Mouse (Mus musculus) kidney, embryonic 16.5 days (tissue): ENCODE measurements at regions not wholly inside any gene's neighbourhood (a gene's known extent, or its start where the extent isn't known, plus 50 kb on each side); places are given as distances from the start of the nearest gene placed in this dataset.

ENCODE experiments used
- ATAC-seq: fragments of 200-750 bp; cut with Nextera tagmentation; 2 replicates; pipeline ENCODE4 v1.8.0; 2017; ENCODE audit warnings: moderate TSS enrichment; ENCODE audit not compliant: low FRiP score, low TSS enrichment
- H3K27ac ChIP-seq: fragments of 300-500 bp; sonication (generic); 2 replicates; pipeline ENCODE4 v1.5.1; 2014; ENCODE audit warnings: low read length
- H3K27me3 ChIP-seq: fragments of 300-500 bp; sonication (generic); 2 replicates; pipeline ENCODE4 v1.6.1; 2014; ENCODE audit warnings: low read length, control low read depth, mixed read lengths; ENCODE audit not compliant: insufficient read depth
- H3K36me3 ChIP-seq: fragments of 300-500 bp; sonication (generic); 2 replicates; pipeline ENCODE4 v1.6.1; 2014; ENCODE audit warnings: low read length, control low read depth, mixed read lengths; ENCODE audit not compliant: insufficient read depth
- H3K4me1 ChIP-seq: fragments of 300-500 bp; sonication (generic); 2 replicates; pipeline ENCODE4 v1.6.1; 2014; ENCODE audit warnings: low read length, control low read depth, mixed read lengths; ENCODE audit not compliant: insufficient read depth
- H3K4me2 ChIP-seq: fragments of 300-500 bp; sonication (generic); replicated peaks from 2 replicates; pipeline ENCODE4 v1.6.1; 2014; ENCODE audit warnings: low read depth, low read length
- H3K4me3 ChIP-seq: fragments of 300-500 bp; sonication (generic); 2 replicates; pipeline ENCODE4 v1.5.1; 2014; ENCODE audit warnings: mild to moderate bottlenecking, low read length
- H3K9ac ChIP-seq: fragments of 300-500 bp; sonication (generic); replicated peaks from 2 replicates; pipeline ENCODE4 v1.6.1; 2014; ENCODE audit warnings: low read length
- H3K9me3 ChIP-seq: fragments of 300-500 bp; sonication (generic); 2 replicates; pipeline ENCODE4 v1.6.1; 2016; ENCODE audit warnings: low read length, control low read depth
- WGBS: fragments of 180-500 bp; shearing (Covaris S2); extraction: QIAGEN DNeasy Blood & Tissue Kit; methylation state at CpG from one replicate; pipeline ENCODE4 v1.1.7; 2014; 5-methylcytosine and 5-hydroxymethylcytosine counted together

DNA sequence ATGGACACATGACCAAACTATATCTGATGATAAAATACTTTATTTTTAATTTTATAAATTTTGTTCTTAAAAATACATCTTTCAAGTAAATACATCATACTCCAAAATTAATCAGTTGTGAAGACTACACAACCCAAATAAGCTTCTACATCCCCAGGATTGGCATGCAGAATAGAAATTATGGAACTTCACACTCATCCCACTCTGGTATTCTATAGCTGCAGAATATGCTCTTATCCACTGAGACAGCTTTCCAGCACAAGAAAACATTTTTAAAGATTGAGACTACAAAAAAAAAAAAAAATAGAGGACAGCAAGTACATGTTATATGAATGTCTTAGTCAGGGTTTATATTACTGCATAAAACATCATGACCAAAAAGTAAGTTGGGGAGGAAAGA lies 94.4 kb downstream of the Gm11232 start:
- no peaks in the 10 kb centered on the region for H3K9me3 ChIP-seq
- no peak for ATAC-seq
- no peaks in the 10 kb centered on the region for H3K36me3 ChIP-seq

DNA sequence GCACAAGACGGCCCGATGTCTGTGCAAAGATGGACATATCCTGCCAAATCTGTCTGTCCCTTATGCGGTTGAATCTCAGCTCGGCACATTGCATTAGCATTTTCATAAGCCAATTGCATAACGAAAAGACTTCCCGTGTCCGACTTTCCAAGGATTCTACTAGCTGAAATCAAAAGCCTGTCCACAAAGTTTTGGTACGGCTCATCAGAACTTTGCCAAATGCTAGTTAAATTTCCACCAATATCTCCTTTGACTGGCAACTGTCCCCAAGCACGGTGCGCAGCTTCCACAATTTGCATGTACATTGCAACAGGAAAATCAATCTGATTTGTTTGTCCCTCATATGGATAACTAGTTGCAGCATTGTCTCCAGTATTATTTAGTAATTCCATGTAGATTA lies 117.2 kb downstream of the Gm11232 start:
- H3K36me3 ChIP-seq: no peaks in the 10 kb centered on the region
- 93% methylated on average over 10 of the region's 10 CpGs for WGBS
- ATAC-seq: no peak

More for the DNA sequence above, 94.4 kb downstream of the Gm11232 start:
- no peak overlapping the region for H3K4me3 ChIP-seq
- H3K27ac ChIP-seq: no peak overlapping the region
- H3K27me3 ChIP-seq: no peaks in the 10 kb centered on the region
- no peak overlapping the region for H3K9ac ChIP-seq
- no peaks in the 10 kb centered on the region for H3K4me1 ChIP-seq
- H3K4me2 ChIP-seq: no peak overlapping the region

DNA sequence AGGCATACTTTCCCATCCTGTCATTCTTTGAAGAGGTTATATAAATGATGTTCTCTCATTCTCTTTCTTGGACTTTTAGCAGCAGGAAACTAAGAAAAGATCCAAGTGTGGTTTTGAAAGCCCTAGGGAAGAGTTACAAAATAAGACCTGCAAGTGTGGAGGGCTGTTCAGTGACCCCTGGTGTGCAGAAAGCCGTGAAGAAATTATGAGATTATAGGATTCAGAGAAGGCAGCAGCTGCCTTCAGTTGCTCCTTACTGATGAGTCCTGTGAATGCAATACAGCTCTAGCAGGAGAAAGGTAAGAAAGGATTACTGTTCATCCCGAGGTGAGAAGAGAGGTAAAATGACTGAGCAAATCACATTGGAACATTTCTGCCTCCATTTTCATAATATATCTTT lies 130.7 kb downstream of the Gm11232 start:
- no peaks in the 10 kb centered on the region for H3K27me3 ChIP-seq
- no peaks in the 10 kb centered on the region for H3K4me1 ChIP-seq
- H3K4me3 ChIP-seq: no peak overlapping the region
- no peak overlapping the region for H3K9ac ChIP-seq
- H3K9me3 ChIP-seq: no peaks in the 10 kb centered on the region
- H3K27ac ChIP-seq: no peak overlapping the region
- 42% methylated on average over 2 of the region's 2 CpGs for WGBS
- no peak for ATAC-seq
- no peaks in the 10 kb centered on the region for H3K36me3 ChIP-seq
- no peak overlapping the region for H3K4me2 ChIP-seq

More for the DNA sequence above, 117.2 kb downstream of the Gm11232 start:
- no peak overlapping the region for H3K9ac ChIP-seq
- no peak overlapping the region for H3K27ac ChIP-seq
- no peaks in the 10 kb centered on the region for H3K4me1 ChIP-seq
- H3K4me2 ChIP-seq: no peak overlapping the region
- no peak overlapping the region for H3K4me3 ChIP-seq
- no peaks in the 10 kb centered on the region for H3K27me3 ChIP-seq
- H3K9me3 ChIP-seq: no peaks in the 10 kb centered on the region

DNA sequence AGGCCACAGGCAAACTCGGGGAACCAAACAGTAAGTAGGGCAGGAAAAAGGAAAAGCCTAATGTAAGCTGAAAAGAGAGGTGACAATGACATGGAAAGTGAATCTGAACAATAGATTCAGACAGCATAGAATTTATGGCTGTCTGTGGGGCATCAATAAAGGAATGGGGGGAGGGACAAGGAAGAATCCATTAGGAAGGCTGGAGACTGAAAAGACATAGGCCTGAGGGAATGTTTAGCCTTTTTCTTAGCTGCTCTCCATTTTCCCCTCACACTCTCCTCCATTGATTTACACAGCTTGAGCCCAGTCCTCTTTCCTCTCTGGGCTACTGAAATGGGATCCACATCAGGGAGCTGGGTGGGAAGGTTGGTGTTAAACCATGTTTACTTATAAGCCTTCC lies 131.1 kb downstream of the Gm11232 start:
- H3K9ac ChIP-seq: no peak overlapping the region
- no peaks in the 10 kb centered on the region for H3K27me3 ChIP-seq
- 56% methylated on average over 1 of the region's 1 CpGs for WGBS
- H3K4me2 ChIP-seq: no peak overlapping the region
- no peak overlapping the region for H3K4me3 ChIP-seq
- ATAC-seq: no peak
- no peaks in the 10 kb centered on the region for H3K9me3 ChIP-seq
- no peak overlapping the region for H3K27ac ChIP-seq
- no peaks in the 10 kb centered on the region for H3K4me1 ChIP-seq
- no peaks in the 10 kb centered on the region for H3K36me3 ChIP-seq

DNA sequence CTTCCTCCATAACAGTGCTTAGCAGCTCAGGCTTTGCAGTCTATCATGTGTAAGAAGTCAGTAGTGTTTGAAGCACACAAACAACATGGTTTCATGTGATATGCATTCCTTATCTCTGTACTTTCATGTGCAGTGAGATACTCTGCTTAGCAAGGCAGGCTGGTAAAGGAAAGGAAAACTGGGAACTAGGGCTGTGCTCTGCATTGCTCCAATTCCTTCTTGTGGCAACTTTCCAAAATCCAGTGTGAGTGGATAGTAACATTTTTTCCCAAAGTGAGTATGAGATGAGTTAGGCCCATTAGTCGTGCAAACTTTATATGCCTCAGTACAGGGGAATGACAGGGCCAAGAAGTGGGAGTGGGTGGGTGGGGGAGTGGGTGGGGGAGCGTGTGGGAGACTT lies 133.0 kb downstream of the Gm11232 start:
- no peaks in the 10 kb centered on the region for H3K36me3 ChIP-seq
- 52% methylated on average over 2 of the region's 2 CpGs for WGBS
- no peak overlapping the region for H3K9ac ChIP-seq
- ATAC-seq: no peak
- no peaks in the 10 kb centered on the region for H3K4me1 ChIP-seq
- 0 out of 2 replicates have a peak, but pooled peaks cover 3% of the 10 kb centered on the region for H3K9me3 ChIP-seq
- H3K27me3 ChIP-seq: no peaks in the 10 kb centered on the region
- no peak overlapping the region for H3K4me3 ChIP-seq
- H3K4me2 ChIP-seq: no peak overlapping the region
- peak overlapping the region; percentile 28; the same call in 1 of the 2 replicates for H3K27ac ChIP-seq

DNA sequence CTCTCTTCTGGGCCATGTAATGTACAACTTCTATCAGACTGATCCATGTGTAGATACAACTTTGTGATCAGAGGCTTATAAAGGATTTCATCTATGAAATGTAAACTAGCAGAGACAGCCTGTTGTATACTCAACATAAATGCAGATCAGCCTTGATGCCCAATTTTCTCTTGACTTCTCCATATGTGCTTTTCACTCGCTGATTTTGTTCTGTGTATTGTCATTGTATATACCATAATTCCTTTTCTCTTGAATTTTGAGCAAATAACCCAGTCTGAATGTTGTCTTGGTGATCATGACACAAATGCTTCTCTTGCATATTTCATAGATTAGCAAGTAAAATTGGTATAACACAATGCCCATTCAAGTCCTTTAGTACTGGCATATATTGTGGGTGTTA lies 144.0 kb downstream of the Gm11232 start:
- H3K36me3 ChIP-seq: no peaks in the 10 kb centered on the region
- no peak overlapping the region for H3K9ac ChIP-seq
- no peak for ATAC-seq
- H3K4me3 ChIP-seq: no peak overlapping the region
- WGBS: 86% methylated on average over 1 of the region's 1 CpGs
- H3K4me2 ChIP-seq: no peak overlapping the region
- no peaks in the 10 kb centered on the region for H3K9me3 ChIP-seq
- no peaks in the 10 kb centered on the region for H3K4me1 ChIP-seq
- H3K27me3 ChIP-seq: no peaks in the 10 kb centered on the region
- no peak overlapping the region for H3K27ac ChIP-seq

DNA sequence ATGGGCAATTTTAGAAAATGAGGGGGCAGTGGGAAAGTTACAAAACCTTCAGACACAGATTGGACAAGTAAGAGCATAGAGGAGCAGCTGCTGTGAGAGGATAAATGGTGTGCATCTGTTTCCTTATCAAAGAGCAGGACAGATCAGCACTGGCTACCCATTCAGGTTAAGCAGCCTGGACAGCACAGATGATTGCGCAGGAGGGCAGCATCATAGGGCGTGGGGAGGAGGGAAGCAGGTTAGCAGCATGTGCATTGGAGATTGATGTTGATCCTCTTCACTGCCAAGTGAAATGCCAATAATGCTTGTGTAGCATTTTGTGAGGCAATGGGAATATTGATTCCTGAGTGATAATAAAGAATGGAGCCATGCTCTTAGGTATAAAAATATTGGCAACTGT lies 171.9 kb downstream of the Gm11232 start:
- no peak for ATAC-seq
- H3K27ac ChIP-seq: no peak overlapping the region
- WGBS: 96% methylated on average over 2 of the region's 2 CpGs

DNA sequence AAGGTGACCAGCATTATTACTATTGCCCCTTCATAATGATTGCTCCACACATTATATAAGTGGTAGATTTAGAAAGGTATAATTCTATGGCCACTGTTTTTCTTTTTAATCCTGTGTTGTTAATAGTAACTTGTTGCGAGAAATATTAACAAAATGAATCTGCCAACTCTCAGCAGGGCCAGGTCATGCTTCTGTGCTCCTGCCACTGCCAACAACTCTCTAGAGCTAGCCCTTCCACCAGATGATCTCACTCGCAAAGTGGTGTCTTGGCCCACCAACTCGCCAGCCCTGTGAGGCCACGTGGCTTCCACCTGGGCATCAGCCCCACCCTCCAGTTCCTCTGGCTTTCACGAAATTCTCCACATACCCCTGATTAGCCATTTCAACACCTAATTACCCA lies 197.1 kb downstream of the Gm11232 start:
- Histone ChIP-seq H3K36me3 (no peaks in the 10 kb centered on the region), H3K4me3 (no peak overlapping the region), H3K4me2 (no peak overlapping the region), H3K27me3 (no peaks in the 10 kb centered on the region), H3K9ac (no peak overlapping the region), H3K9me3 (no peaks in the 10 kb centered on the region), H3K4me1 (no peaks in the 10 kb centered on the region), H3K27ac (no peak overlapping the region)
- WGBS: 85% methylated on average over 5 of the region's 5 CpGs
- no peak for ATAC-seq

More for the DNA sequence above, 171.9 kb downstream of the Gm11232 start:
- H3K27me3 ChIP-seq: no peaks in the 10 kb centered on the region
- no peaks in the 10 kb centered on the region for H3K4me1 ChIP-seq
- H3K9me3 ChIP-seq: no peaks in the 10 kb centered on the region
- H3K9ac ChIP-seq: no peak overlapping the region
- no peak overlapping the region for H3K4me3 ChIP-seq
- H3K36me3 ChIP-seq: no peaks in the 10 kb centered on the region
- no peak overlapping the region for H3K4me2 ChIP-seq

DNA sequence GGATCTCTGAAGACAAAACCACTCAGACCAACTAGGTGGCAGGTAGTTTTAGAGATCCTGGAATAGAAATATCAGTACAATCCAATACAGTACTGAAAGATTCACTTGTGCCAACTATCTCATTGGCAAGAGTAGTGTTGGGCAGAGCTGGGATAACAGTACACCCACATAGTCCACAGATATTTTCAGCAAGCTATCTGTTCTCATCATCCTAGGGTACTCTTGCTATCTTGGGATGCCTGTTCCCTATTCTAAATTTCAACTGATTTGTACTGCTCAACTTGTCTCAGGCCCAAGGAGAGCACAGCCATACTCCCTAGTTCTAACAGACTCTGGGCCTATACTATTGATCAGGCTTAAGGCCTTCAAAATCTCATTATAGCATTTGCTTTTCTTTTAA lies 218.6 kb downstream of the Gm11232 start:
- no peak overlapping the region for H3K9ac ChIP-seq
- H3K9me3 ChIP-seq: no peaks in the 10 kb centered on the region
- H3K4me2 ChIP-seq: no peak overlapping the region
- H3K27me3 ChIP-seq: no peaks in the 10 kb centered on the region
- H3K4me3 ChIP-seq: no peak overlapping the region
- no peak for ATAC-seq
- no peaks in the 10 kb centered on the region for H3K36me3 ChIP-seq
- H3K4me1 ChIP-seq: no peaks in the 10 kb centered on the region
- H3K27ac ChIP-seq: no peak overlapping the region

DNA sequence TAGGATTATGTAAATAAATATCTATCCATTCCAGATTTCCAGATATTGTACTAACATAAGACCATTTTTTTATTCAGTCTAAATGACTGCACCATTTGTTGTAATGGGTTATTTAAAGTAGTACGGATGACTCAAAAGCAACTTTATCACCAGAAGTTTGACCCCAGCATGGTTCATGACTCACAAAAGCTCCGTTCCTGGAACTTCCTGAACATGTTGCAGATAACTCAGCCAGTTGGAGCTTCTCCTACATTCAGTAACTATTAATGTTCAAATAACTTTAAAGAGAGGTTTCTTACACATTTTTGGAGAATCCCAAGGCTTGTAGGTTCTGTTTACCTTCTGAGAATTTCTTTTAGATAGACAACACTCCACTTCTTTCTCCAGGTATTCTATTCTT lies 219.8 kb downstream of the Gm11232 start:
- Histone ChIP-seq H3K4me3 (no peak overlapping the region), H3K4me2 (no peak overlapping the region), H3K36me3 (no peaks in the 10 kb centered on the region), H3K9ac (no peak overlapping the region), H3K9me3 (no peaks in the 10 kb centered on the region), H3K4me1 (no peaks in the 10 kb centered on the region), H3K27me3 (no peaks in the 10 kb centered on the region), H3K27ac (no peak overlapping the region)
- 47% methylated on average over 2 of the region's 2 CpGs for WGBS
- no peak for ATAC-seq
